Mouse (Mus musculus) bone marrow, adult 2 months (tissue): ENCODE results near the gene Ccdc115. TPM values are rescaled to one million over a fixed set of nuclear protein-coding genes. Genes with fewer than 3 reads are reported as not detected.

ENCODE experiments used
- H3K27ac ChIP-seq: fragments of 200-500 bp; 2 replicates; pipeline ENCODE4 v1.5.1; 2012; ENCODE audit warnings: low read depth, mild to moderate bottlenecking, control low read depth, inconsistent platforms, low read length; ENCODE audit not compliant: control insufficient read depth, poor library complexity, insufficient read depth
- H3K4me1 ChIP-seq: fragments of 200-500 bp; 2 replicates; pipeline ENCODE4 v1.6.1; 2011; ENCODE audit warnings: low read length; ENCODE audit not compliant: control insufficient read depth, insufficient read depth
- H3K4me3 ChIP-seq: fragments of 200-500 bp; replicated peaks from 2 replicates; pipeline ENCODE3; 2011; ENCODE audit warnings: mild to moderate bottlenecking, low read depth, low read length, control low read depth; ENCODE audit not compliant: control insufficient read depth
- CTCF ChIP-seq: fragments of 200-500 bp; IDR thresholded peaks from 2 replicates; pipeline ENCODE4 v1.5.1; 2011; ENCODE audit warnings: low read length, control low read depth; ENCODE audit not compliant: control insufficient read depth, insufficient read depth
- POLR2A ChIP-seq: fragments of 200-500 bp; IDR thresholded peaks from 2 replicates; pipeline ENCODE4 v1.6.1; 2011; ENCODE audit warnings: low read depth, mild to moderate bottlenecking, control low read depth, low read length, borderline replicate concordance; ENCODE audit not compliant: control insufficient read depth
- WGBS: fragments of 180-500 bp; shearing (Covaris S2); methylation state at CpG from one replicate; pipeline ENCODE4 v1.1.7; 2018; 5-methylcytosine and 5-hydroxymethylcytosine counted together
- polyA plus RNA-seq: library from polyadenylated mRNA; stranded (reverse); fragments of >200 nt; gene quantifications from 2 replicates; pipeline ENCODE4 v1.2.4, GENCODE M21; 2011; ENCODE audit warnings: low replicate concordance; ENCODE audit not compliant: missing spikeins, insufficient read depth, insufficient read length

The Ccdc115 gene
- polyA plus RNA-seq, 1 experiment = 19.3 TPM

- under 1% methylated on average over 42 of the region's 43 CpGs for WGBS
- Histone ChIP-seq H3K4me1 (peaks cover 6% of the 10 kb centered on the region), H3K27ac (peak overlapping the region; percentile 91), H3K4me3 (peak overlapping the region; percentile 85)
- TF ChIP-seq CTCF (no peak), POLR2A (peak; percentile 62; the same call in 1 of the 2 replicates)
Observed at GRCm38 (mm10) chr1:34472427-34473300, 33.2 kb upstream of the Ccdc115 start.

- TF ChIP-seq POLR2A (no peak), CTCF (no peak)
- H3K27ac ChIP-seq = no peak overlapping the region
- 76% methylated on average over 5 of the region's 5 CpGs for WGBS
- H3K4me1 ChIP-seq = peaks cover 9% of the 10 kb centered on the region
- H3K4me3 ChIP-seq = no peak overlapping the region
Observed at GRCm38 (mm10) chr1:34469801-34470200, 30.3 kb upstream of the Ccdc115 start.

GRCm38 (mm10) chr1:34468500-34468899 is 29.0 kb upstream of the Ccdc115 start:
- no peak overlapping the region for H3K4me3 ChIP-seq
- no peak overlapping the region for H3K27ac ChIP-seq
- H3K4me1 ChIP-seq = peaks cover 9% of the 10 kb centered on the region
- TF ChIP-seq POLR2A (no peak), CTCF (no peak)
- 27% methylated on average over 4 of the region's 4 CpGs for WGBS

GRCm38 (mm10) chr1:34468051-34468450 is 28.6 kb upstream of the Ccdc115 start:
- H3K4me1 ChIP-seq = peaks cover 9% of the 10 kb centered on the region
- TF ChIP-seq POLR2A (no peak), CTCF (no peak)
- 8% methylated on average over 3 of the region's 3 CpGs for WGBS
- H3K4me3 ChIP-seq = no peak overlapping the region
- H3K27ac ChIP-seq = no peak overlapping the region

- Histone ChIP-seq H3K27ac (no peak overlapping the region), H3K4me1 (peaks cover 8% of the 10 kb centered on the region), H3K4me3 (no peak overlapping the region)
- TF ChIP-seq POLR2A (no peak), CTCF (no peak)
- WGBS = 49% methylated on average over 6 of the region's 6 CpGs
Observed at GRCm38 (mm10) chr1:34465445-34465844, 26.0 kb upstream of the Ccdc115 start.

GRCm38 (mm10) chr1:34464310-34464817 is 24.9 kb upstream of the Ccdc115 start:
- TF ChIP-seq CTCF (no peak), POLR2A (no peak)
- Histone ChIP-seq H3K4me3 (peak overlapping the region; percentile 72), H3K27ac (peak overlapping the region; percentile 79), H3K4me1 (peaks cover 8% of the 10 kb centered on the region)
- 2% methylated on average over 8 of the region's 8 CpGs for WGBS

- H3K27ac ChIP-seq = no peak overlapping the region
- H3K4me3 ChIP-seq = no peak overlapping the region
- WGBS = 25% methylated on average over 7 of the region's 7 CpGs
- peaks cover 7% of the 10 kb centered on the region for H3K4me1 ChIP-seq
- TF ChIP-seq POLR2A (no peak), CTCF (peak; percentile 91)
Observed at GRCm38 (mm10) chr1:34462766-34463165, 23.3 kb upstream of the Ccdc115 start.

- no peak for TF ChIP-seq CTCF
- TF ChIP-seq POLR2A = no peak
- 0% methylated on average over 15 of the region's 15 CpGs for WGBS
- Histone ChIP-seq H3K4me3 (peak overlapping the region; percentile 71), H3K27ac (peak overlapping the region; percentile 41), H3K4me1 (peaks cover 4% of the 10 kb centered on the region)
Observed at GRCm38 (mm10) chr1:34460061-34460441, 20.6 kb upstream of the Ccdc115 start.
